Mouse (Mus musculus): ENCODE measurements at regions not wholly inside any gene's neighbourhood (a gene's known extent, or its start where the extent isn't known, plus 50 kb on each side); places are given as distances from the start of the nearest gene placed in this dataset.

DNA sequence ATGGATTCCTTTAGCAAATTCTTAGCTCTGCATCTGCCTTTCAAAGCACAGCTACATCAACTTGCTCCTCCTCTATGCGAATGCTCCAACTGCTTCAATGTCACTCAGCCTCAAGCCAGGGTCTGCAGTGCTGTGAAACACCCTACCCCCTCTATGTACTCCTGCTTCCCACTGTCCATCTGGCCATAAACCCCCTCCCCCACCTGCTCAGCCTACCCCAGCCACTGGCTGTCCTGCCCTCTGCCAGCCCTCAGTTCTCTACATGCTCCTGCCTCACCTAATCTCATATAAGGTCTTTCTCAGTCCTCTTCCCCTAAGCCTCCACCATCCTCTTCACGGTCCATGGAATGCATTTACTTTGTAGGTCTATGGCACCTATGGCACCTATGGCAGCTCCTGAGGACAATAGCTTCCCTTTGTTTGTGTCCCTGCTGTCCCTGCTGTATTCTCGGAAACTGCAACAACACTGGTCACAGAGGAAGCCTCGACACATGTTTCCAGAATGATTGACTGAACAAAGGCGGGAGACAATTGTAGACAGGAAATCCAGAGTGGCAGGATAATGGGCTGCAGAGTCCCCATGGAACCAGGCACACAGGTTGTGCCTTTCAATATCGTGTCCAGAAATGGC lies 441.2 kb downstream of the Prdm2 start:
- Histone ChIP-seq H3K4me1 (ENCODE audit: control insufficient read depth, insufficient read depth, low read length) (peaks cover 34% of the 10 kb centered on the region), H3K9me3 (ENCODE audit: control insufficient read depth, low read length) (no peaks in the 10 kb centered on the region), H3K36me3 (ENCODE audit: control insufficient read depth, insufficient read depth, low read length) (no peaks in the 10 kb centered on the region), H3K4me2 (ENCODE audit: low read depth, low read length) (no peak overlapping the region), H3K27me3 (ENCODE audit: control insufficient read depth, insufficient read depth, low read length) (0 out of 2 replicates have a peak, but pooled peaks cover 2% of the 10 kb centered on the region), H3K4me3 (ENCODE audit: low read depth, low read length) (no peak overlapping the region), H3K27ac (ENCODE audit: low read depth, low read length) (no peak overlapping the region; the same call in 1 of the 2 replicates), H3K9ac (replicated peaks; ENCODE audit: low read depth, low read length) (no peak overlapping the region)
- no peak for ATAC-seq (ENCODE audit: low read depth)
- 15% methylated on average over 6 of the region's 6 CpGs for WGBS

DNA sequence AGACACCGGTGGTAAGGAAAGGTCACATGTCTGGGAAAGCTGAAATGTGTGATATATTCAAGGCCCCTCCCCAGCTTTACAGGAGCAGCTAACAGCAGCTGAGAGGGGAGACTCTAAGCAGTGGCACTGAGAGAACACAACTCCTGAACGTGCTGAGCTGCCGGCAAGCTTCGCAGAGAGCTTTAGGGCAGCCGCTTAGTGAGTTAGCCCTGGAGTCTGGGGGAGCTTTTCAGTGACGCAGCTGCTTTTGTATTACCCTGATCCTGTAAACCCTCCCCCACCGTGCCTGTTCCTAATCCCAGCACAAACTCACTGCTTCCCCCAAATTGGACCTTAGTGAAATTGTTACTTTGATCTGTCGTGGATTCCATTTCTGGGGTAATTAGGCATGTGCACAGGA lies 442.6 kb downstream of the Prdm2 start:
- no peak for ATAC-seq (ENCODE audit: low read depth)
- no peak overlapping the region for H3K9ac ChIP-seq (replicated peaks; ENCODE audit: low read depth, low read length)

DNA sequence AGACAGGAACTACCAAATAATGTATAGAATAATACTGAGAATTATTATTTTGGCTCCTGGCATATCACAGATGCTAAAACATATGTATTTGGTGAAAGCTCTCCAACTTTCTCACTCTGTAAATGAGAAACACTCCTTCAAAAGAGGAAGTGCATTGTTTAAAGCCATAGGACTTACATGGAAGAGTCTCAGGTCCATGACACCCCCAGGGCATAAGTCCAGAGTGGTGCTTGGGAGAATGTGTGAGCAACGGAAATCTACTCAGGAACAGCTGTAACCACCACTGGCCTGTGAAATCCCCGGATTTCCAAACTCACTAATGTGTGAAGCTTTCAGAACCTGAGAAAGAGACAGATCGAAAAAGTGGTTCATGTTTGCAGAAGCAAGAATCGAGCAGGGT lies 445.1 kb downstream of the Prdm2 start:
- Histone ChIP-seq H3K36me3 (ENCODE audit: control insufficient read depth, insufficient read depth, low read length) (no peaks in the 10 kb centered on the region), H3K4me3 (ENCODE audit: low read depth, low read length) (no peak overlapping the region), H3K27ac (ENCODE audit: low read depth, low read length) (no peak overlapping the region), H3K27me3 (ENCODE audit: control insufficient read depth, insufficient read depth, low read length) (0 out of 2 replicates have a peak, but pooled peaks cover 2% of the 10 kb centered on the region), H3K9ac (replicated peaks; ENCODE audit: low read depth, low read length) (no peak overlapping the region), H3K4me2 (ENCODE audit: low read depth, low read length) (no peak overlapping the region), H3K9me3 (ENCODE audit: control insufficient read depth, low read length) (no peaks in the 10 kb centered on the region), H3K4me1 (ENCODE audit: control insufficient read depth, insufficient read depth, low read length) (peaks cover 18% of the 10 kb centered on the region)
- no peak for ATAC-seq (ENCODE audit: low read depth)
- WGBS: 77% methylated on average over 4 of the region's 4 CpGs

More for the DNA sequence above, 442.6 kb downstream of the Prdm2 start:
- Histone ChIP-seq H3K4me1 (ENCODE audit: control insufficient read depth, insufficient read depth, low read length) (peaks cover 34% of the 10 kb centered on the region), H3K9me3 (ENCODE audit: control insufficient read depth, low read length) (no peaks in the 10 kb centered on the region), H3K27me3 (ENCODE audit: control insufficient read depth, insufficient read depth, low read length) (0 out of 2 replicates have a peak, but pooled peaks cover 2% of the 10 kb centered on the region), H3K4me3 (ENCODE audit: low read depth, low read length) (no peak overlapping the region), H3K4me2 (ENCODE audit: low read depth, low read length) (no peak overlapping the region), H3K36me3 (ENCODE audit: control insufficient read depth, insufficient read depth, low read length) (no peaks in the 10 kb centered on the region), H3K27ac (ENCODE audit: low read depth, low read length) (no peak overlapping the region)
- WGBS: 4% methylated on average over 8 of the region's 8 CpGs

DNA sequence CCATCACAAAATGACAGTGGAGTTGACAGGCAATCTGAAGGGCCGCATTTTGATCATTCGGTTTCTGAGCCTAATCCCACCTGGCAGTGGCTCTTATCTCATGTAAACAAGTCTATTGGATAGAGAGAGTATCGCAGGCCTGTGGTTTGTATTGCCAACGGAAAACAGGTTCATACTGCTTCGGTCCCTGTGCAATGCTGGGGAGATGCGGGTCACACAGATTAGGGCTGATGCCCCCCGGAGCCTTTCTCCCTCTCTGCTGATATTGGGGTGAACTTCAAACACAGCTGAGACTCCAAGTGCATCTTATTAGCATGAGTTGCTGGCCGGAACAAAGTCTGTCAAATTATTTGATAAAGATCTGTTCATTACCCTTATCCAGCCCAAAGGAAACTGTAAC lies 451.2 kb downstream of the Prdm2 start:
- H3K27ac ChIP-seq (ENCODE audit: low read depth, low read length): no peak overlapping the region
- no peaks in the 10 kb centered on the region for H3K9me3 ChIP-seq (ENCODE audit: control insufficient read depth, low read length)
- H3K4me1 ChIP-seq (ENCODE audit: control insufficient read depth, insufficient read depth, low read length): no peaks in the 10 kb centered on the region
- WGBS: 88% methylated on average over 8 of the region's 8 CpGs
- H3K4me3 ChIP-seq (ENCODE audit: low read depth, low read length): no peak overlapping the region
- no peaks in the 10 kb centered on the region for H3K36me3 ChIP-seq (ENCODE audit: control insufficient read depth, insufficient read depth, low read length)
- no peak overlapping the region for H3K9ac ChIP-seq (replicated peaks; ENCODE audit: low read depth, low read length)
- ATAC-seq (ENCODE audit: low read depth): no peak
- no peaks in the 10 kb centered on the region for H3K27me3 ChIP-seq (ENCODE audit: control insufficient read depth, insufficient read depth, low read length)
- no peak overlapping the region for H3K4me2 ChIP-seq (ENCODE audit: low read depth, low read length)

DNA sequence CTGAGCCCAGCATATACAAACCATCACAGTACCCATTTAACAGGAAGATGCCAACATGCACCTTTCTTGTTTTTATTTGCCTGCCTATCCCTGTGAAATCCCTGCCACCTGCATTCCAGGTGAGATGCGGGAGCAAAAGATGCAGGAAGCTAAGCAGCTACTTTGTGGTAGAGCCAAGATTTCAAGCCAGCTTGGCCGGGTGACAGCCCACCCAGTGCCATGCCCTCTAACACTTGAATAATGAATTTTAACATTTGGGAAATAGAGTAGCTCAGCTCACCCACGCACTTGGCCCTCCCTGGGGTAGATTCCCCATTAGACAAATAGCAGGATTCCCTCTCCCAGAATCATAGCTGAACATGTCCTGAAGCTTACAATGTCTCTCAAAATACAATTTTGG lies 454.7 kb downstream of the Prdm2 start:
- H3K4me3 ChIP-seq (ENCODE audit: low read depth, low read length): no peak overlapping the region
- H3K9me3 ChIP-seq (ENCODE audit: control insufficient read depth, low read length): no peaks in the 10 kb centered on the region
- 85% methylated on average over 3 of the region's 3 CpGs for WGBS
- H3K27me3 ChIP-seq (ENCODE audit: control insufficient read depth, insufficient read depth, low read length): peaks cover 3% of the 10 kb centered on the region; the same call in 1 of the 2 replicates
- no peak overlapping the region for H3K9ac ChIP-seq (replicated peaks; ENCODE audit: low read depth, low read length)
- no peak for ATAC-seq (ENCODE audit: low read depth)
- no peak overlapping the region for H3K4me2 ChIP-seq (ENCODE audit: low read depth, low read length)
- H3K27ac ChIP-seq (ENCODE audit: low read depth, low read length): no peak overlapping the region
- no peaks in the 10 kb centered on the region for H3K4me1 ChIP-seq (ENCODE audit: control insufficient read depth, insufficient read depth, low read length)
- no peaks in the 10 kb centered on the region for H3K36me3 ChIP-seq (ENCODE audit: control insufficient read depth, insufficient read depth, low read length)

DNA sequence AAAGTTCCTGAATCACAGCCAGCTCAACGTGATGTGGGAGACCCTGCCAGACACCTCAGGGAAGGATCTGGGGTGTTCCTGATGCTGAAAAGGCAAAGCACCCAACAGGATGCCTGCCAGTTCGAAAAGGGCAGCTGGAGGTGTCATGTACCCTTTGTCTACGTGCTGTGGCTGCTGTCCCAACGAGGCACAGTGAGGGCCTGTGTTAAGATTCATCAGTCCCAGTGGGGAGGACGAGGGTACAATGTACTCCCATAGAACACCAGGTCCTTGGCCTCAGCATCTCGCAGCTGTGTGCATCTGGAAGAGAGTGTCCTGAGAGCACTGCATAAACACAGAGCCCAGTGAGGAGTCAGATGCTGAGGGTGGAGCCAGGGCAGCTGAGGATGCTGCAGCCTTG lies 456.5 kb downstream of the Prdm2 start:
- Histone ChIP-seq H3K27me3 (ENCODE audit: control insufficient read depth, insufficient read depth, low read length) (peaks cover 3% of the 10 kb centered on the region; the same call in 1 of the 2 replicates), H3K9me3 (ENCODE audit: control insufficient read depth, low read length) (no peaks in the 10 kb centered on the region), H3K9ac (replicated peaks; ENCODE audit: low read depth, low read length) (no peak overlapping the region), H3K4me3 (ENCODE audit: low read depth, low read length) (no peak overlapping the region), H3K4me1 (ENCODE audit: control insufficient read depth, insufficient read depth, low read length) (no peaks in the 10 kb centered on the region), H3K36me3 (ENCODE audit: control insufficient read depth, insufficient read depth, low read length) (no peaks in the 10 kb centered on the region), H3K27ac (ENCODE audit: low read depth, low read length) (no peak overlapping the region), H3K4me2 (ENCODE audit: low read depth, low read length) (no peak overlapping the region)
- no peak for ATAC-seq (ENCODE audit: low read depth)
- WGBS: 61% methylated on average over 6 of the region's 6 CpGs

DNA sequence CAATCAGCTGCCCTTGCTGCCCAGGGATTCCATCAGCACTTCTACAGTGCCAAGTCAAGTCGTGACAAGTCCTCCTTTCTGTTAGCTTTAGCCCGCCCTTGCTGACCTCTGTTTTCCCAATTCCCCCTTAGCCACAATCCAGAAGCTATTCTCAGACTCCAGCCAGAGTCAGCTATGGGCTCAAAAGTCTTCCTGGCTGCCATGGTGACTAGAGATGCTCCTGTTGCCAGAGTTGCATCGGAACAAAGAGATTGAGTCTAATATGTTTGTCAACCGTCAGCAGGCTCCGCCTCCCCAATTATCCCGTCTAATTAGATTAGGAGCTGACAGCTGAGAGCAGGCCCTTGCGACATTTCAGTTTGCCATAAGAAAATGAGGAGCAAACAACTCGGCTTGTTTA lies 462.9 kb downstream of the Prdm2 start:
- Histone ChIP-seq H3K9ac (replicated peaks; ENCODE audit: low read depth, low read length) (no peak overlapping the region), H3K4me1 (ENCODE audit: control insufficient read depth, insufficient read depth, low read length) (peaks cover 4% of the 10 kb centered on the region; the same call in 1 of the 2 replicates), H3K27ac (ENCODE audit: low read depth, low read length) (no peak overlapping the region; the same call in 1 of the 2 replicates), H3K4me2 (ENCODE audit: low read depth, low read length) (no peak overlapping the region), H3K36me3 (ENCODE audit: control insufficient read depth, insufficient read depth, low read length) (no peaks in the 10 kb centered on the region), H3K9me3 (ENCODE audit: control insufficient read depth, low read length) (no peaks in the 10 kb centered on the region; the same call in 1 of the 2 replicates), H3K4me3 (ENCODE audit: low read depth, low read length) (no peak overlapping the region), H3K27me3 (ENCODE audit: control insufficient read depth, insufficient read depth, low read length) (peaks cover 3% of the 10 kb centered on the region; the same call in 1 of the 2 replicates)
- WGBS: 20% methylated on average over 8 of the region's 8 CpGs
- ATAC-seq (ENCODE audit: low read depth): peak; percentile 65; the same call in 1 of the 2 replicates

DNA sequence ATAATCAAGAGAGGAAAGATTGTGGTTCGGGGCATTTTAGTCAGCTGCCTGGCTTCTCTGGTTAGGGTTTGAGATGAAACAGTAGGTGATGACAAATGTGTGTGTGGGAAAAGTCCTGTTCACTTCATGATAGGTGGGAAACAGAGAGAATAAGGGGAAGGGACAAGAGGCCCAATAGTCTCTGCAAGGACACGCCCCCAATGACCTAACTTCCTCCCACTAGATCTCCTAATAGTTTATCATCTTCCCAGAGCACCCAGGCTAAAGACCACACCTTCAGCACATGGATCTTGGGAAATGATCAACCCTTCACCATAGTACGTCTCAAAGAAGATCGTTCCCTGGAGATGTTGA lies 484.3 kb upstream of the Kazn start:
- no peak overlapping the region for H3K4me2 ChIP-seq (ENCODE audit: low read depth, low read length)
- no peak overlapping the region for H3K27ac ChIP-seq (ENCODE audit: low read depth, low read length)
- WGBS: 89% methylated on average over 4 of the region's 4 CpGs
- H3K27me3 ChIP-seq (ENCODE audit: control insufficient read depth, insufficient read depth, low read length): no peaks in the 10 kb centered on the region
- no peak for ATAC-seq (ENCODE audit: low read depth)
- no peaks in the 10 kb centered on the region for H3K4me1 ChIP-seq (ENCODE audit: control insufficient read depth, insufficient read depth, low read length)
- H3K4me3 ChIP-seq (ENCODE audit: low read depth, low read length): no peak overlapping the region
- H3K9ac ChIP-seq (replicated peaks; ENCODE audit: low read depth, low read length): no peak overlapping the region
- H3K36me3 ChIP-seq (ENCODE audit: control insufficient read depth, insufficient read depth, low read length): no peaks in the 10 kb centered on the region
- no peaks in the 10 kb centered on the region for H3K9me3 ChIP-seq (ENCODE audit: control insufficient read depth, low read length)

DNA sequence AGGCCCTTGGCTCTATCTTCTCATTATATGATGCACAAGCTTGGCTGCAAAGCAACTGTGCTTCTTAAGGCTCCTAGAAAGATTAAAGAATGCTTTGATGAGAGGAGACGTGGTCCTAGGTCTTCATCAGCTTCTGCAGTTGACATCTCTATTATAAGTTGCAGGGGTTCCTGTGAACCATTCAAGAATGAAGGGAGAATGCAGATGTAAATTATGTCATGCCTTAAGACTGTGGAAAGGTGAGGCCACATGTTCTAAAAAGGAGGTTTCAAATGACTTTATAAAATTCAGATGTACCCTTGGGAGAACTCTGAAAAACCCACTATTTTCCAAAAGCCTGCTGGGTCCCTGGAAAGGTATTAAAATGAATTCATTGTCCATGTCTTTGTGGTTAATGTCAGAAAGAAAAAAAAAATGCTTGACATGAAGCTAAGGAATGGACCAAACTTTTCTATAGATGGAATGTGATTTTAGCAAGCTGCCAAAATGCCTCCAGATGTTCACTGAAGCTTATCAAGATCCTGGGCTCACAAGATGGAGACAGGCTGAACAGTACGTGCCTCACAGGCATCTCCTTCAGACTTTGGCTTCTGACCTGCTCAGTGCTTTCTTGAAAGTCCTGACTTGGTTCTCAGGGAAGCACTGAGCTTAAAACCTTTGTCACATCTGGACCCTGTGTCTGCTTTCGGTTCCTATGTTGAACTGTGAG lies 483.8 kb upstream of the Kazn start:
- H3K4me3 ChIP-seq (ENCODE audit: low read depth, low read length): no peak overlapping the region
- no peak overlapping the region for H3K27ac ChIP-seq (ENCODE audit: low read depth, low read length)
- no peaks in the 10 kb centered on the region for H3K36me3 ChIP-seq (ENCODE audit: control insufficient read depth, insufficient read depth, low read length)
- H3K9ac ChIP-seq (replicated peaks; ENCODE audit: low read depth, low read length): no peak overlapping the region
- H3K4me2 ChIP-seq (ENCODE audit: low read depth, low read length): no peak overlapping the region
- no peak for ATAC-seq (ENCODE audit: low read depth)
- no peaks in the 10 kb centered on the region for H3K4me1 ChIP-seq (ENCODE audit: control insufficient read depth, insufficient read depth, low read length)
- H3K9me3 ChIP-seq (ENCODE audit: control insufficient read depth, low read length): no peaks in the 10 kb centered on the region
- 79% methylated on average over 3 of the region's 3 CpGs for WGBS
- no peaks in the 10 kb centered on the region for H3K27me3 ChIP-seq (ENCODE audit: control insufficient read depth, insufficient read depth, low read length)
